Mouse (Mus musculus): ENCODE measurements around the gene H2-DMa. TPM values are rescaled to one million over a fixed set of nuclear protein-coding genes. Genes with fewer than 3 reads are reported as not detected.
"Not testable (repeated sequence)": the region's sequence is repeated elsewhere in the genome, so short reads cannot be mapped to it uniquely, and the experiment has no call there.

The H2-DMa gene
- total RNA-seq, 4 experiments from 2014 or later: 3.0 to 4.6 (median 4.0) TPM

DNA sequence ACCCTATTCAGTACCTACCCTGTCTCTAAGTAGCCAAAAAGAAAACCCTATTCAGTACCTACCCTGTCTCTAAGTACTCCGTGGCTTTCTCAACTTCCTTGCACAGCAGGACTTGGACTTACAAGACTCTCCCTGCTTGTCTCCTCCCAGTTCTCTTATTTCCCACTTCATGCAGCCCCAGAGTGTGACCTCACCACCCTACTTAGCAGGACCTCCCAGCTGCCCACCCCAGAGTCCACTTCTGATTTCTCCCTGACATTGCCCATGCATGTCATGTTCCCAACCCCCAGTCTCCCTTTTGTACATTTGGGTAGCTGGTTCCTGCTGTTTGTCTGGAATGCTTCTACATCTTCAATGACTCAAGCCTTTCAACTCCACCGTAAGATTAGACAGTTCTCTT lies 4.2 kb downstream of the H2-DMa start:
- no peak for DNase-seq (ENCODE audit: low spot score in 2 of 2)

DNA sequence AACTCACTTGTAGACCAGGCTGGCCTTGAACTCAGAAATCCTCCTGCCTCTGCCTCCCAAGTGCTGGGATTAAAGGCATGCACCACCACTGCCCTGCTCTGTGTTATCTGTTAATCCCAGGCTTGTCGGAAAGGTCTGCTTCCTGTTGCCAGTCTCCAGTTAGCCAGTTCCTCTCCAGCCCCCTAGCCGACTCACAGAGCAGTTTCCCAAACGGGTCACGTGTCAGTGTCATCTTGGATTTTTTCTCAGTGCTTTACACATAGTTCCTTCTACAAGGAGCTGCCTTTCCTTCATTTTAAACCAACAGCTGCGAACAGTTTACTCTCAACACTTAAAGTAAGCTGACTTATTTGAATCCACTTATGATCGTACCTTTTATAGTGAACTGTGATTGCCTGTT lies 5.3 kb downstream of the H2-DMa start:
- no peak for DNase-seq (ENCODE audit: low spot score in 2 of 2)

DNA sequence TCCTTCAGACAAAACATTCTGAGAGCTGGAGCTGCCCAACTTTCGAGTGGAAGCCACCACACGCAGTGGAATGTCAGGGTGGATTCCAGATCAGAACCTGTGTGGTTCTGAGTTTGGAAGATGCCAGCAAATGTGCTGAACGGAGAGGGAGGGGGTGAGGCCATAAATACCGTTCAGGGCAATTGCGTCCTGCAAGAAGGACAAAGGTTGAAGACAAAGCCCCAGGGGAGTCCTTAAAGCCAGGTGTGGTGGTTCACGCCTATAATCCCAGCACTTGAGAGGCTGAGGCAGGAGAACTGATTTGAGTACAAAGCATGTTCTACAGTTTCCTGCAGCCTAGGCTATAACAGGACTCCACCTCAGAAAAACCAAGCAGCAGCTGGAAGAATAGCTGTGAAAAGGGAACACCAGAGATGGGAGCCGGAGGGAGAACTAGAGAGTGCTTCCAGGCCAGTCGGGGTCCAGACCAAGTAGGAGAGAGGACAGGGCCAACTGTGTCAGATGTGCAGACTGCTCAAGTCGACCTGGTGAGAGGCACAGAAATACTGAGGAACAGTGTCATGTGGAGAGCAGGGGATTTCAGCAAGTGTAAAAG lies 7.6 kb downstream of the H2-DMa start:
- no peak for DNase-seq (ENCODE audit: low spot score in 2 of 2)

DNA sequence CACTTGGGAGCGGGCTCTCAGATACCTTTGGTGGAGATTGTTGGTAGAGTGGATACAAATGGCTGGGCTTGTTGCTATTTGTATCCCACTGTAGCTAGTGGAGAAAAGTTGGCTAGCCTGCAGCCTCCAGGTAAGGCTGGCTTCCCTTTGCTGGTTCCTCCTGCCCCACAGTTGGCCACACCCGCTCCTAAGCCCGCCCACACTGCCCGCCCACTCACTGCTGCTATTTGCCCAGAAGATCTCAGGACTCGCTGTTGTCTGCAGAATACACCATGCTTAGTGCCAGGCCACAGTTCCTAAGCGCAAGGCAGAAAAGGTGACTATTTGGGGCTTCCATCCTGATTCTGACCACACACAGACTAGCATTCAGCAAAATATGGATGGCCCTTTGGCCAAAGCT lies 8.1 kb downstream of the H2-DMa start:
- no peak for DNase-seq (ENCODE audit: low spot score in 2 of 2)

DNA sequence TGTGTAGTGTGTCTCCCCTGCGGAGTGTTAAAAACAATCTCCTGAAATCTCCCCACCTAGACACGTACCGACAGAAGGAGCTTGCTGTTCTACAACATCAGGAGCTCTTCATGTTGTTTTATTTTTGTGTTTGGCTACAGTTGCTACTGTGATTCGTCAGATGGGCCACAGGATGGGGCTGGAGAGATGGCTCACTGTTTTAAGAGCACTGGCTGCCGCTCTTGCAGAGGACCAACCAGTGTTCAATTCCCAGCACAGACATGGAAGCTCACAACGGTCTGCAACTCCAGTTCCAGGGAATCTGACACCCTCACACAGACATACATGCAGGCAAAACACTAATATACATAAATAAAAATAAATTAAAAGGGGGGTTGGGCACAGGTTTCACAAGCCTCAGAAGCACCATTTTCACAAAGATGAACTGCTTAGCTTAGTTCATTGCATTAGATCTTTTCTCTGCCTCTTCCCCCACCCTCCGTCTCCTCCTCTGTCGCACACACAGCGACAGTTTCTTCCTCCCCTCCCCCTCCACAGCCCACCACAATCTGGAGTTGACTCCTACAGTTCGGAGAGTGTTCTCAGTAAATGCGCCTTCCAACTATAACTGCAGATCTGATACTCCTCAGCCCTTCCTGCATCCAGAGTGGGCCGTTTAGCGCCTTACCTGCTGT lies 9.1 kb downstream of the H2-DMa start:
- DNase-seq (ENCODE audit: low spot score in 2 of 2): no peak

DNA sequence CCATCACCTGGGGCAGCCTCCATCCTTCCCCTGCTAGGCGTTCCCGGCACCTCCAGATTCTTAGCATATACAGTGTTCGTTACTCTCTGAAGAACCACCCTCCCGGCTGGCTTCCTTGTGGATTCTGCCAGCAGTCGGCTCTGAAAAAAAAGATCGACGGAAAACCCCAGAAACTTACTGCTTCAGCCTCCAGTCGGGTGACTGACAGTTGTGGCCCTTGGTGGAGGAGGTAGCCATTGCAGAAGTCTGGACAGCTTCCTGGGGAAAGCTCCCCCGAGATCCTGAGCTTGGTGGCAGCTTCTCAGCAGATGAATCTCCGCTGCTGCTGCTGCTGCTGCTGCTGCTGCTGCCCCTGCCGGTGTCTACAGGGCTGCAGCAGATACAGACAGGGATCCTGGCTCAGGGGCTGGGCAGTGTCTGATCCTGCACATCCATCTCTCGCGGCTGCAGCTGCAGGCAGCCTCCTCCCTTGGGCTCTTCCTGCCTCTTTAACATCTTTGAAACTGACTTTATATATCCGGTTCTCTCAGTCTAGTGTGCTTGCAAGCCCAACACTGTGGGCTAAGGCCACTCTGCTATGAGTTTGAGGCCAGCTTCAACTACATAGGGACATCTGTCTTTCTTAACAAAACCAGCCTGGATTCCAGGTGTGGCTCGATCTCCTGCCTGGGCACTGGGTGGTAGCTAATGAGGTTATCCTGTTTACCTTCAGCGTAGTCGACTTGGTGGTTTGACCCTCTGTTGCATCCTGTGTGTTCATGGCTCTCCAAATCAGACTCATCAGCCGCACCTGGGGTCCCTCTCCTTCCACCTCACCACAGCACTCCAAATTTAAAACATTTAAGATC lies 9.8 kb downstream of the H2-DMa start:
- DNase-seq (ENCODE audit: low spot score in 2 of 2): no peak

DNA sequence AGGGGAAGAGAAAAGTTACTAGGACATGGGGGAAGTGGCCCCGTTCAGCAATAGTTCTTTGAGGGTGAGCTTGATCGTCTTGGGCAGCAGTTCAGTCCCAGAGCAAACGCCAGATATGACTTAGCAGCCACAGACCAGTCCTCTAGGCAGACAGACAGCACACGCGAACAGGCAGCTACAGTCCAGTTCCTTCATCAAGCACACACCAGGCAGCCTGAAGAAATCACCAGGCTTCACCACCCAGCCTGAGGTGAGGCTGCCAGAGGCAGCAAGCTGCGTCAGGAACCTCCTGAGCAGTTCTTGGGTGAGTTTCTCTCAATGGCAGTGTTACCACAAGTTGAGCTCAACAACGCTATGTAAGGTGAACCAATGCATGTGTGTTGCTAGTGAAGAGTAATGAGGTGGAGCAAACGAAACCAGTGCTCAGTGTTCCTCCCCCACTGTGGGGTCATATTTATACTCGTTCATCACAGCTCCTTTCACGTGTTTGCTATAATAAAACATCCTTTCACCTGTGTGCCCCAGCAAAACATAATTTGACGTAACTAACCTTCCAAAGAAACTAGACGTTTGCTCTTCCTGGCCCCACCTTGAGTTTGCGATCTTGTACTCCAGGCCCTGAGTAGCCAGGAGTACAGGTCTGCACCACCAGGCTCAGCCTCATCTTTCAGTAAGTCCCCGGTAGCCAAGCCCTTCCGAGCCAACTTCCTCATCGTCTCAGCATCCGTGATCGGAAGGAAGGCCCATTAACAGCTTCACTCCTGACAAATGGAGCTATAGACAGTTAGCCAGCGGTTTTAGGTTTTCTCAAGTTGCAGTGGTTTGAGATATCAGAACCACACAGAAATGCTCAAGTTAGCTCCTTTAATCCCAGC lies 11.0 kb downstream of the H2-DMa start:
- no peak for DNase-seq (ENCODE audit: low spot score in 2 of 2)

DNA sequence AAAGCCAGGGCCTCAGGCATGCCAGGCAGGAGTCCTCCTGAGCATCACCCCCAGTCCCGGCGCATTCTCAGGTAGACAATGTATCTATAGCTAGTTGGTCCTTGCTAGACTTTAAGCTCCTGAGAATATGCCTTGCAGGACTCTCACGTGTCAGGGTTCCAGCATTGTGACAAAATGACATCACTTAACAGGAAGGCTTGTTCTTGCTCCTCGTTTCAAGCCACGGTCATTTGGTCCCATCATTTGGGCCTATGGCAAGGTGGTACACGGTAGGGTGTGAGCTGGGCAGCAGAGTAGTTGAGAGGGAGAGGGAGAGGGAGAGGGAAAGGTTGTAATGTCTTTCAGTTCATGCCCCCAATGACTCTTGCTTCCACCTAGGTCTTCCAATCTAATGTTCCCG lies 12.6 kb downstream of the H2-DMa start:
- no peak for DNase-seq (ENCODE audit: low spot score in 2 of 2)

DNA sequence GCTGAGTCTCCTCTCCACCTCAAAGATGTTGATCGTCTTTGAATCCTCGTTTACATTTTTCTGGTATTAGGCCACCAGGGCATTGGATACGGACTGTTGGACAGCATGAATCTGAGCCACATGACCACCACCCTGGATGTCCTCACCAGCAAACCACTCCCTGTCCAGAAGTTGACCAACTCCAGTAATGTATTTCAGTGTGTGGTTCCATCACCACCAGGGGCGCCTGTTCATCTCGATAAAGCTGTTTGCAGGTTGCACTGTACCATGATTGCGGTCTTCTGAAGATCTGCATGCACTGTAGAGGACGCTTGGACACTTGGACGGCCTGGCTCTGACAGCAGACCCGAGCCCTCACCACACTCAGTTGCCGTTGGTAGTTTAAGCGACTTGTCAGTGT lies 13.9 kb downstream of the H2-DMa start:
- no peak for DNase-seq (ENCODE audit: low spot score in 2 of 2)

DNA sequence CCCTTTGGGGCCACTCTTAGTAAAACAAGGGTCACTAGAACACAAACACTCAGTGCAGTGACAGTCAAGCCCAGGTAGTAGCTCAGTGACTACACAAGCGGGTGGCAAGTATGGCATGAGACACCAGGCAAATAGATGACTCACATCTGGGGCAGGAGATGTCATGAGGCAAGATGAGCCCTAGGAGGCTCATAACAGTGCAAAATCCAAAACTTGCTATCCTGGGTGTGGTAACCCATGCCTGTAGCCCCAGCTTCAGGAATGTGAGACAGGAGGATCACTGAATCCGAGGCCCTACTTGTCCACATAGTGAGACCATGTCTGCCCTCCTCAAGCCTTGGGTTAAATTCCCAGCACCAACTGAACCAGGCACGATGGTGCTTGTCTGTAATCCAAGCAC lies 15.1 kb downstream of the H2-DMa start:
- DNase-seq (ENCODE audit: low spot score in 2 of 2): no peak

DNA sequence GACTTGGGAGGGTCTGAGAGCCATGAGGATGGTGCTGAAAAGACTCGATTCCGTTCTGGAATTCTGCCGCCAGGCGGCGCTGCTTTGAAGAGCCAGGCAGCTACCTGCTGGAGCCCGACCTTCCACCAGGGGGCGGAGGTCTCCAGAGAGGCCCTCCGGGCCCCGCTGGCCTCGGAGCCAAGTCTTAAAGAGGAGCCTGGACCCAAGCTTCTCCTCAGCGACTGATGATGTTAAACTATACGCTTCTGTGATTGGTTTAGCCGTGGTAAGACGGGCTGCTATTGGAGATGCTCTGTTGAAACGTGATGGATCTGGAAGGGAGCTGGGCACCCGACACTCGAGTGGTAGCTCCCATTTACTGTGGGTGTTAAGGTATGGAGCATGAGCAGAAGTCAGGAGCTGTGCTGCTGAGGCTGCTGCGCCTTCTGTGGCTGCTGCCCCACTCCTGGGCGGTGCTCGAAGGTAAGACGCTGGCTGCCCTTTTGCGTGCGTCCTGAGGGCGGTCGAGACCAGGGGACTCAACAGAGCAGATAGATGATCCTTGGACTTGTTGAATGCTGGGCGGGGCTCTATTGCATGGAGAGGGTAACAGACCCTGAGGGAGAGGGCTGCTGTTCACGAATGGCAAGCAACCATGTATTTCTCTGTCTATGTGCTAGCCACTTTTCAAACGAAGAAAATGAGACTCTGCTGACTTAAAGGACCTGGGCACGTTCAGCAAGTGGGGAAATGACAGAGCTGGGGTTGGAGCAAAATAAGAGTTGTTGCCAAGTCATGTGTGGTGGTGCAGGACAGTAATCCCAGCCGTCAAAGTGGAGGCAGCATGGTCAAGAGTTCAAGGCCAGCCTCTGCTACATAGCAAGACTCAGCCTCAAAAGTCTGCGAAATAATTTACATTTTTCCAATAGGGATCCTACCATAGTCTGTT lies 16.2 kb downstream of the H2-DMa start:
- DNase-seq (ENCODE audit: low spot score in 2 of 2): peak; percentile 97 to 98

DNA sequence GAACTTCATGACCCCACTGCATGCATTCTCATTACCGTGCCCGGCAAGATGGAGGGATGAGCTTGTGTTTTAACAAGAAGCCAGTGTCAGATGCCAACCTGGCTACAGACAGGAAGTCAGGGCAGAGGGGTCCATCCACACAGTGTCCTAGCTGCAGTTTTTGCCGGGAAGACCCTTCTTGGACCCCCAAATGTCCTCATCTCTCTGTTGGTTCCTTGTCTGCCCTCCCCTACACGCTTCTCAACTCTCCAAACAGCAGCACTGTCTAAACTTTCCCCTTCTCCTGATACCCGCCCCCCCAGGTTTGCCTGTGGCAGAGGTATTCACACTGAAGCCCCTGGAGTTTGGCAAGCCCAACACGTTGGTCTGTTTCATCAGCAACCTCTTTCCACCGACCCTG lies 18.3 kb downstream of the H2-DMa start:
- no peak for DNase-seq (ENCODE audit: low spot score in 2 of 2)

DNA sequence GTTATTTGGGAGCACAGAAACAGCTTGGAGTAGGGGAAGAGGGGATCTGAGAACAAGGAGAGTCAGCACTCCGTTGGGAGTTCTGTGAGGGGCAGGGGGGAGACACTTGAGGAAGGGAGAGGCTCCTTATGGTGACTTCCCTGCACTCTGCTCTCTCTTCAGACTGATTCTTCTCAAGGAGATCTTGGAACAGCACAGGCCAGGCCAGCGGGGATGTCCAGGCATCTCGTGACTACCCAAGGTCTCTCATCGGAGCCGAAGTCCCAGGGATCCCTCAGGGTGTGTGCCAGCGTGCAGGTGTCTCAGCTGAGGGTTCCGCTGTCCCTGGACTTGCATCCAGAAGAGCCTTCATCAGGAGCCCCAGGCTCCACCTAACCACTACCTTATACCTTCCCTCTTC lies 19.3 kb downstream of the H2-DMa start:
- DNase-seq (ENCODE audit: low spot score in 2 of 2): no peak

DNA sequence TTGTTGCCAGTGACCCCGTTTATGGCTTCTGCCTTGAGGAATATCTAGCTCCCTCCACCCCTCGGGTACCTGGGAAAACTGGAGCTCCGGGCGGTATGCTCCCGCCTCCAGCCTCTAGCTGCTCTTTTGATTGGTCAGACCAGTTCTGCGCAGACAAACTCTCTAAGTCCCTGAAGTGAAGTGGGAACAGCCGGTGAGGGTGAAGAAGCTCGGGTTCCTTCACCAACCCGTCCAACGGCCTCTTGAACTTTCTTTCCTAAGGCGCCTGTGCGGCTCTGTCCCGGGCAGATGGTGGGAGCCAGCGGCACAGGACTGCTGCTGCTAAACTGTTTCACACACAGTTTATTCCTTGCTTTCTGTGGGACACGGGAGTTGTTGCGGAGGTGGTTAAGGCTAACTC lies 20.1 kb downstream of the H2-DMa start:
- DNase-seq (ENCODE audit: low spot score in 2 of 2): peak in 1 of 2 experiments; percentile 41

DNA sequence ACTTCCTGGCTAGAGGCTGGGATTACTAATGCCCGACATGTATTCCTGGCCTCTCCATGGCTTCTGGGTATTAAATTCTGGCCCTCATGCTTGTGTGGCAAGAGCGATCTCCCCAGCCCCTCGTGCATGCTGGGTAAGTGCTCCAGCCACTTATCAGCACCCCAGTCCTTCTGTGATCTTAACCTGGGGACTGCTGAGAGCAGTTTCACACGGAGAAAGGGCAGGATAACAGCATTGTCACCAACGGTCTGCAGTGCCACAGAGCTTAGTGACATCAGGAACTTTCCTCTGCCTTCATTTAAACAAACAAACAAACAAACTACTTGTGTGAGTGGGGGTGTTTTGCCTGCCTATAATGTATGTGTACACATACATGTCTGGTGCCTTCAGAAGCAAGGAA lies 20.9 kb downstream of the H2-DMa start:
- no peak for DNase-seq (ENCODE audit: low spot score in 2 of 2)

DNA sequence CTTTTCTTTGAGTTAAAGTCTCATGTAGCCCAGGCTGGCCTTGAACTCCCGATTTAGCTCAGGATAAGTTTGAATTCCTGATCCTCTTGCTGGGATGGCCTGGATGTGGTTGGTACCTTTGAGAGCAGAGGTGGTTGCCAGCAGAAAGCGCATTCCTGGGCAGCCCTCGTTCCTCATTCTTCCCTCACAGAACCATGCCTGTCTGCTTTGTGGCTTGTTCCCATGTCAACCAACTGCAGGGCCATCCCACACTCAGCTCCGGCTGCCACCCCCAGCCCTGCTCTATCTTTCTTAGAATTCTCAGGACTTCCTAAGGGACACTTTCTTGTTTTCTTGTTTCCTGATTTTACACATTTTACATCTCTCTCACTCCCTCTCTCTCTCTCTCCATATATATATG lies 22.1 kb downstream of the H2-DMa start:
- no peak for DNase-seq (ENCODE audit: low spot score in 2 of 2)

DNA sequence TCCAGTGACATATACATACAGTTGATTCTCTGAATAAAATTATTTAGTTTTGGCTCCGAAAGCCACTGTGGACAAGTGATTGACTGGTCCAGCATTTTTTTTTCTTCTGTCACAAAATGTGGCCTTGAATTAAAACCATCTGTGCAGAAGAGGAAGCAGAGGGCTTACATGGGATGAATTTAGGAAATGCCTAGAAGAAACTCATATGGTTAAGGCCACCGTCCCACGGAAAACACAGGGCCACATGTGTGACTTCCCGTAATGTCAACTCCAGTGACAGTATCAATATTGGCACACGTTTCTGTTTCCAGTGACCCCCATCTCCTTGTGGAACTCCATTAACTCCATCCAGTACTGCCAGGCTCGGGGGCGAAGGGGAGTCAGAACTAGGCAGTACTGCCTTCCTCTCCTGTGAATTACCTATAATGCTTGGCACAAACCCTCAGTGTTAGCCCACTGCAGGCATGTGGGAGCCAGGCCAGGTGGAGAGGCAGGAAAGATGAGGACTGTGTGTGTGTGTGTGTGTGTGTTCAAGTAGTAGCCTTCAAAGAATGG lies 23.2 kb downstream of the H2-DMa start:
- no peak for DNase-seq (ENCODE audit: low spot score in 2 of 2)

DNA sequence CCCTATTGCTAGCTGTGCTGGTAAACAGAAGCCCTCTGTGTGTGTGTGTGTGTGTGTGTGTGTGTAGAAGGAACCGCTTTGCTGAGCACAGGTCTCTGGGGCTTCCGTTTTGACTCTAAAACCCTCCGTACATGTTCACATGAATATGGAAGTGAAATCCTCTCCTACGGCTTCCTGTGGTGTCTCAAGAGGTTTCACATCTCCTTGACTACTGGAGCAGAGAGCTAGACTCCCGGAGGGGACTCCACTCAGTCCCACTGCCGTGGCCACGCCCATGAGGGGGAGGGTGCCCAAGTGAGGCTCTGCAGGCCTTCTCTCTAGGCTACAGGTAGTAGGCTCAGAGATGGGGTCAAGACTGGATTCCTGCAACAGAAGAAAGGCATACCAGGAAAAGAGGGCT lies 23.7 kb downstream of the H2-DMa start, which contains the start of gene H2-DMb2:
Gene H2-DMb2 (plus strand): TSS at position 275 of the 400 bp plus-strand sequence.
- DNase-seq (ENCODE audit: low spot score in 2 of 2): no peak

DNA sequence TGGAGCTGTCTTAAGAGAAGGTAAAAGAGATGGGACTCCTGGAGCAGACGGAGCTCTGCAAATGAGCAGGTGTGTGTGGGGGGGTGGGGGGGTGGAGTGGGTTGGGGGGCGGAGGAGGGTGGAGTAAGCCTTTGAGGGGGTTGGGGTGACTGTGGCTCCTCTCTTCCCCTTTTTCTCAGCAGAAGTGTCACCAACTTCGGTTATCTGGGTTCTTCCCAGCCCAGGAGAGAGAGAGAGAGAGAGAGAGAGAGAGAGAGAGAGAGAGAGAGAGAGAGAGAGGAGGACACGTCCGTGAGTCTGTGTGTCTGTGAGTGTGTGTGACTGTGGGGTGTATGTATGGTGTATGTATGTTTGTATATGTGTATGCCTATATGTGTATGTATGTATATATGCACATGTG lies 24.1 kb downstream of the H2-DMa start:
- DNase-seq (ENCODE audit: low spot score in 2 of 2): no peak

DNA sequence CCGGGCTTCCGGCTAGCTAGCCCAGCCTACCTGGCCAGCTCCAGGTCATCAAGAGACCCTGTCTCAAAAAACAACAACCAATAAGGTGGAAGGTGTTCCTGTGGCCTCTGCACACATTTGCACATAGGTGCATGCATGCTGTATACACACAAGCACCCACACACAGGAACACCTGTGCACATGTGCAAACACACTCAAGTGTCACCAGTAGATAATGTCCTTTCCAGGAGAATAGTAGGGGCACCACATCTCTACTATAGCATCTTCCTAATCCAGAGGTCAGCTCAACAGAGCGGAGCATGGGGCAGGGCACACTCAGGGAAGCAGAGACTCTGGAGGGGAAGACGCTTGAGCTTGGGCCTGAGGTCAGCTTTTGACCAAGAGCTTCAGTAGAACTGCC lies 24.9 kb downstream of the H2-DMa start:
- DNase-seq (ENCODE audit: low spot score in 2 of 2): not testable (repeated sequence)

Data from gastrocnemius, adult 8-10 months (tissue).